Mouse (Mus musculus) liver (tissue): ENCODE results near the gene Copb1.

Experiments
- DNase-seq: peaks from one replicate; pipeline ENCODE4 v3.0.0-alpha.2; 2020; ENCODE audit warnings: mixed read lengths

Copb1 gene

GRCm38 (mm10) chr7:114253885-114254833, at the start of gene Copb1:
TSS of gene Copb1 (minus strand) at chr7:114254711.
- DNase-seq = peak; percentile 94

GRCm38 (mm10) chr7:114301293-114301782, 46.8 kb upstream of the Copb1 start:
- no peak for DNase-seq

GRCm38 (mm10) chr7:114300782-114301181, 46.3 kb upstream of the Copb1 start:
- no peak for DNase-seq

GRCm38 (mm10) chr7:114299247-114299646, 44.7 kb upstream of the Copb1 start:
- no peak for DNase-seq

GRCm38 (mm10) chr7:114294698-114295097, 40.2 kb upstream of the Copb1 start:
- DNase-seq = peak; percentile 18

- no peak for DNase-seq
Observed at GRCm38 (mm10) chr7:114293903-114294302, 39.4 kb upstream of the Copb1 start.

- DNase-seq = peak; percentile 48
Observed at GRCm38 (mm10) chr7:114292501-114292971, 38.0 kb upstream of the Copb1 start.

GRCm38 (mm10) chr7:114291461-114292335, 37.2 kb upstream of the Copb1 start:
- DNase-seq = no peak

- DNase-seq = no peak
Observed at GRCm38 (mm10) chr7:114290078-114290506, 35.6 kb upstream of the Copb1 start.

GRCm38 (mm10) chr7:114284296-114284910, 29.9 kb upstream of the Copb1 start:
- DNase-seq = no peak

- no peak for DNase-seq
Observed at GRCm38 (mm10) chr7:114283006-114283405, 28.5 kb upstream of the Copb1 start.

GRCm38 (mm10) chr7:114281671-114282070, 27.2 kb upstream of the Copb1 start:
- DNase-seq = peak; percentile 54

- peak; percentile 97 for DNase-seq
Observed at GRCm38 (mm10) chr7:114276005-114276752, 21.7 kb upstream of the Copb1 start, which contains the start of gene Psma1. TSS of gene Psma1 (minus strand) at chr7:114276118.

GRCm38 (mm10) chr7:114275372-114276004, 21.0 kb upstream of the Copb1 start:
- no peak for DNase-seq

- no peak for DNase-seq
Observed at GRCm38 (mm10) chr7:114268446-114268845, 13.9 kb upstream of the Copb1 start.

GRCm38 (mm10) chr7:114251684-114252083, 2.8 kb downstream of the Copb1 start:
- no peak for DNase-seq

GRCm38 (mm10) chr7:114233980-114234379, 20.5 kb downstream of the Copb1 start:
- no peak for DNase-seq

GRCm38 (mm10) chr7:114232982-114233381, 21.5 kb downstream of the Copb1 start:
- no peak for DNase-seq

- DNase-seq = no peak
Observed at GRCm38 (mm10) chr7:114231857-114232256, 22.7 kb downstream of the Copb1 start.

- DNase-seq = no peak
Observed at GRCm38 (mm10) chr7:114226521-114226920, 28.0 kb downstream of the Copb1 start.

GRCm38 (mm10) chr7:114220433-114220832, 34.1 kb downstream of the Copb1 start:
- no peak for DNase-seq
